Mouse (Mus musculus): ENCODE measurements around the gene Timp4. TPM values are rescaled to one million over a fixed set of nuclear protein-coding genes. Genes with fewer than 3 reads are reported as not detected.

Timp4 gene
- total and polyA plus RNA-seq, 3 experiments: 29.9 to 41.5 (median 37.7) TPM

- TF ChIP-seq EP300 (IDR thresholded peaks at IDR 0.05; ENCODE audit: insufficient read depth, low read depth, low read length) (no peak), CTCF (IDR thresholded peaks at IDR 0.05) (no peak), POLR2A (IDR thresholded peaks at IDR 0.05; ENCODE audit: insufficient read depth, low read depth, low read length) (0 out of 2 replicates have a peak, but pooled peaks have one; percentile 40)
- no peaks in the 10 kb centered on the region for H3K27me3 ChIP-seq (ENCODE audit: control insufficient read depth, insufficient read depth, low read length)
- peaks cover 31% of the 10 kb centered on the region for H3K4me1 ChIP-seq (ENCODE audit: control insufficient read depth, insufficient read depth, low read length)
- peak; percentile 25 to 45 for DNase-seq
- H3K79me2 ChIP-seq (replicated peaks; ENCODE audit: control insufficient read depth, insufficient read depth, low read length): no peaks in the 10 kb centered on the region
- peak overlapping the region; percentile 85 for H3K27ac ChIP-seq
- intact Hi-C loops (cut with DNase I): loop anchor here (1.0 to 5.0 kb wide), 6 partner anchors 41 to 271 kb away; partner anchors contain the start of genes Gm17482 and Pparg
- H3K4me3 ChIP-seq: no peak overlapping the region
- no peak overlapping the region for H3K9ac ChIP-seq (ENCODE audit: low read depth, low read length)
- no peaks in the 10 kb centered on the region; the same call in 1 of the 2 replicates for H3K36me3 ChIP-seq (ENCODE audit: control insufficient read depth, insufficient read depth, low read length)
- 56% methylated on average over 10 of the region's 10 CpGs for WGBS
Measured at GRCm38 (mm10) chr6:115268551-115269385, 16.8 kb upstream of the Timp4 start.

- 31% methylated on average over 2 of the region's 2 CpGs for WGBS
- Histone ChIP-seq H3K9ac (ENCODE audit: low read depth, low read length) (no peak overlapping the region), H3K4me3 (no peak overlapping the region), H3K27ac (peak overlapping the region; percentile 85), H3K4me1 (ENCODE audit: control insufficient read depth, insufficient read depth, low read length) (peaks cover 28% of the 10 kb centered on the region), H3K79me2 (replicated peaks; ENCODE audit: control insufficient read depth, insufficient read depth, low read length) (no peaks in the 10 kb centered on the region), H3K27me3 (ENCODE audit: control insufficient read depth, insufficient read depth, low read length) (no peaks in the 10 kb centered on the region), H3K36me3 (ENCODE audit: control insufficient read depth, insufficient read depth, low read length) (no peaks in the 10 kb centered on the region; the same call in 1 of the 2 replicates)
- no peak for TF ChIP-seq POLR2A (IDR thresholded peaks at IDR 0.05; ENCODE audit: insufficient read depth, low read depth, low read length)
- peak; percentile 96 for TF ChIP-seq CTCF (IDR thresholded peaks at IDR 0.05)
- peak; percentile 99 for TF ChIP-seq EP300 (IDR thresholded peaks at IDR 0.05; ENCODE audit: insufficient read depth, low read depth, low read length)
- intact Hi-C loops (cut with DNase I): loop anchor here (1.0 to 5.0 kb wide), 7 partner anchors 41 to 339 kb away; partner anchors contain the start of genes Gm17482 and Pparg
- DNase-seq: peak; percentile 80 to 85
Measured at GRCm38 (mm10) chr6:115267916-115268315, 15.9 kb upstream of the Timp4 start.

DNA sequence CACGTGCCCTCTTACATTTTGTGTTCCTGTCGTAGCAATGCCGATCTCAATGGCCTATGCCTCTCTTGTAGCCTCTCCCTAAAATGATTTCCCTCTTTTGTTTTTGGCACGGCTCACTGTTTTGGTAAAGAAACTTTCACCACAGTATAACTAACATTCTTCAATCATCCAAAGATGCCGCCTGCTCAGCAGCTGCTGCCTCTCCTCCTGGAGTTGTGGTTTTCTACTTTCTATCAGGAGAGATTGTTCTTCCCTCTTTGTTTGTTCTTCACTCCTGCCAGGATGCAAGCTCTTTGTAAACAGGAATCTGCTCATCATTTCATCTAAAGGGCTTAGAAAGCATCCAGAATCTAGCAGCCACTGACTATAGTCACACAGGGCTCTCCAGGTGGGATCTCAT, 14.8 kb upstream of the Timp4 start:
- WGBS: 67% methylated on average over 5 of the region's 5 CpGs
- H3K27ac ChIP-seq: peak overlapping the region; percentile 67
- no peak overlapping the region for H3K9ac ChIP-seq (ENCODE audit: low read depth, low read length)
- peaks cover 20% of the 10 kb centered on the region for H3K4me1 ChIP-seq (ENCODE audit: control insufficient read depth, insufficient read depth, low read length)
- no peaks in the 10 kb centered on the region for H3K36me3 ChIP-seq (ENCODE audit: control insufficient read depth, insufficient read depth, low read length)
- no peak for DNase-seq
- intact Hi-C loops (cut with DNase I): loop anchor here (2.0 to 5.0 kb wide), 3 partner anchors 219 to 338 kb away; no protein-coding TSS in a partner anchor
- TF ChIP-seq EP300 (IDR thresholded peaks at IDR 0.05; ENCODE audit: insufficient read depth, low read depth, low read length): no peak
- no peak for TF ChIP-seq POLR2A (IDR thresholded peaks at IDR 0.05; ENCODE audit: insufficient read depth, low read depth, low read length)
- TF ChIP-seq CTCF (IDR thresholded peaks at IDR 0.05): no peak
- H3K79me2 ChIP-seq (replicated peaks; ENCODE audit: control insufficient read depth, insufficient read depth, low read length): no peaks in the 10 kb centered on the region
- no peak overlapping the region for H3K4me3 ChIP-seq
- H3K27me3 ChIP-seq (ENCODE audit: control insufficient read depth, insufficient read depth, low read length): no peaks in the 10 kb centered on the region

DNA sequence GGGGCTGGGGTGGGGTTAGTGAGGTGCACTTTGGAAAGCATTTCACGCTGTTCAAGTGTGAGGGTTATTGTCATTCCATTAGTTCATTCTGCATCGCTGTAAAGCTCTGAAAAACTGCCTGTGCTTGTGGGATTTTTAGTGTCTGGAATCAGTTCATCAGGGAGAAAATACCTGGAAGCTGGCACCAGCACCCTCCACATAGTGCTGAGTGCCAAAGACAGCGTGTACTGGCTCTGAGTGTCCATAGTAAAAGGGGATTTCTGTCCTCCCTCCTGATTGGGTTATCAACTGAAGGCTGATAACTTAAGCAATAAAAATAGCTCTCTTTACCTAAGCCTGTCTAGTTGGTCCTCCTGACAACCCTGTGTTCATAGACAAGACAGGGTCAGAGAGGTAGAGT, 8.5 kb upstream of the Timp4 start:
- Histone ChIP-seq H3K27me3 (ENCODE audit: control insufficient read depth, insufficient read depth, low read length) (no peaks in the 10 kb centered on the region), H3K79me2 (replicated peaks; ENCODE audit: control insufficient read depth, insufficient read depth, low read length) (no peaks in the 10 kb centered on the region), H3K4me1 (ENCODE audit: control insufficient read depth, insufficient read depth, low read length) (no peaks in the 10 kb centered on the region), H3K4me3 (no peak overlapping the region), H3K27ac (no peak overlapping the region), H3K36me3 (ENCODE audit: control insufficient read depth, insufficient read depth, low read length) (no peaks in the 10 kb centered on the region), H3K9ac (ENCODE audit: low read depth, low read length) (no peak overlapping the region)
- TF ChIP-seq EP300 (IDR thresholded peaks at IDR 0.05; ENCODE audit: insufficient read depth, low read depth, low read length) (no peak), CTCF (IDR thresholded peaks at IDR 0.05) (no peak), POLR2A (IDR thresholded peaks at IDR 0.05; ENCODE audit: insufficient read depth, low read depth, low read length) (no peak)
- DNase-seq: no peak
- intact Hi-C loops (cut with DNase I): no loop called here
- WGBS: 70% methylated on average over 3 of the region's 3 CpGs

DNA sequence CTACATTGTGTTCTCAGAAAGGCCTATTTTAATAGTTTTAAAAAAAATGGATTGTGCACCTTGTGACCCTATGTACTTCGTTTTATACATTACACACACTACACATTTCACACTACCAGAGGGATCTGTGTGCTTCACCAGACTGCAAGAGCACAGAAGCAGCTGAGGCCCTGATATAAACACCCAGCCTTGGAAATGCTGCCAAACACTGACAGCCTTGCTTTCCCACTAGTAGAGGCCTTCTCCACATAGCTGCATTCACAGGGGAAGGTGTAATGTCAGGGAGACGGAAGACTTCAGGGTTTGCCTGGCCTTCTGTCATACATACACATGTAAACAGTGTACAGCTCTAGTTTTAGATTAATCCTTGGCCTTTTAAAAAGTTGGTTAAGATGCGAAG, 3.2 kb upstream of the Timp4 start:
- no peaks in the 10 kb centered on the region for H3K36me3 ChIP-seq (ENCODE audit: control insufficient read depth, insufficient read depth, low read length)
- TF ChIP-seq CTCF (IDR thresholded peaks at IDR 0.05) (no peak), EP300 (IDR thresholded peaks at IDR 0.05; ENCODE audit: insufficient read depth, low read depth, low read length) (no peak), POLR2A (IDR thresholded peaks at IDR 0.05; ENCODE audit: insufficient read depth, low read depth, low read length) (no peak)
- DNase-seq: no peak
- intact Hi-C loops (cut with DNase I): no loop called here
- WGBS: 90% methylated on average over 3 of the region's 3 CpGs
- no peak overlapping the region for H3K9ac ChIP-seq (ENCODE audit: low read depth, low read length)
- no peaks in the 10 kb centered on the region for H3K79me2 ChIP-seq (replicated peaks; ENCODE audit: control insufficient read depth, insufficient read depth, low read length)
- 0 out of 2 replicates have a peak, but pooled peaks cover 3% of the 10 kb centered on the region for H3K4me1 ChIP-seq (ENCODE audit: control insufficient read depth, insufficient read depth, low read length)
- H3K27ac ChIP-seq: no peak overlapping the region
- H3K27me3 ChIP-seq (ENCODE audit: control insufficient read depth, insufficient read depth, low read length): no peaks in the 10 kb centered on the region
- no peak overlapping the region for H3K4me3 ChIP-seq

DNA sequence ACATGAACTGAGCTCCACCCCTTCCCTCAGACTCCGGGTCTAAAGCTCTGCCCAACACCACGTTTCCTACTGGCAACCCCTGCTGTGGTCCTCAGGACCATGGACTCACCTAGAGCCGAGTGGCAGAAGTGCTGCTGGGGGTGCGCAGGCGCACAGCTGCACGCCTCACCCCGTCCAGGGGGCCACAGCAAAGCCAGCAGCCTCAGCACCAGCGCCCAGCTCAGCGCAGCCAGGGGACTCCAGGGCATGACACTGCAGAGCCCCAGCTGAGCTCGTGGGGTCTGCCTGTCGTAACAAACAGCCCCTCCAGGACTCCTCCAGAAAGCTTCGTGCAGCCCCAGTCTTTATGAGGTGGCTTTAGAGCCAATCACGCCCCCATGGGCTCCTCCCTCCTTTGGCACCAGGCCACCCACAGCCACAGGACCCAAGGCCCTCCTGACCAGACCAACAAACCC, 447 bp downstream of the Timp4 start:
- TF ChIP-seq POLR2A (IDR thresholded peaks at IDR 0.05; ENCODE audit: insufficient read depth, low read depth, low read length) (peak; percentile 82), CTCF (IDR thresholded peaks at IDR 0.05) (peak; percentile 26; the same call in 1 of the 2 replicates), EP300 (IDR thresholded peaks at IDR 0.05; ENCODE audit: insufficient read depth, low read depth, low read length) (no peak)
- 12% methylated on average over 13 of the region's 13 CpGs for WGBS
- peak overlapping the region; percentile 74 for H3K9ac ChIP-seq (ENCODE audit: low read depth, low read length)

More for the DNA sequence above, 447 bp downstream of the Timp4 start:
- Histone ChIP-seq H3K4me1 (ENCODE audit: control insufficient read depth, insufficient read depth, low read length) (peaks cover 3% of the 10 kb centered on the region; the same call in 1 of the 2 replicates), H3K4me3 (peak overlapping the region; percentile 61), H3K36me3 (ENCODE audit: control insufficient read depth, insufficient read depth, low read length) (peaks cover 15% of the 10 kb centered on the region), H3K27ac (peak overlapping the region; percentile 83), H3K27me3 (ENCODE audit: control insufficient read depth, insufficient read depth, low read length) (no peaks in the 10 kb centered on the region), H3K79me2 (replicated peaks; ENCODE audit: control insufficient read depth, insufficient read depth, low read length) (no peaks in the 10 kb centered on the region)
- DNase-seq: peak; percentile 78 to 82
- intact Hi-C loops (cut with DNase I): no loop called here

Data from heart, adult 2 months (tissue).